Mouse (Mus musculus) G1E (cell line): ENCODE results near the gene Asic2.

ENCODE experiments used
- CTCF ChIP-seq: IDR thresholded peaks from 2 replicates; pipeline ENCODE4 v1.5.1; 2012; ENCODE audit warnings: low read depth, low read length, inconsistent platforms, mixed read lengths
- GATA1 ChIP-seq: IDR thresholded peaks from 2 replicates; pipeline ENCODE4 v1.6.1; 2012; ENCODE audit warnings: borderline replicate concordance, low read length, inconsistent platforms, mixed read lengths
- POLR2AphosphoS5 ChIP-seq: IDR thresholded peaks from 2 replicates; pipeline ENCODE4 v1.6.1; 2012; ENCODE audit warnings: low read depth, low read length, inconsistent platforms; ENCODE audit not compliant: insufficient replicate concordance

DNA sequence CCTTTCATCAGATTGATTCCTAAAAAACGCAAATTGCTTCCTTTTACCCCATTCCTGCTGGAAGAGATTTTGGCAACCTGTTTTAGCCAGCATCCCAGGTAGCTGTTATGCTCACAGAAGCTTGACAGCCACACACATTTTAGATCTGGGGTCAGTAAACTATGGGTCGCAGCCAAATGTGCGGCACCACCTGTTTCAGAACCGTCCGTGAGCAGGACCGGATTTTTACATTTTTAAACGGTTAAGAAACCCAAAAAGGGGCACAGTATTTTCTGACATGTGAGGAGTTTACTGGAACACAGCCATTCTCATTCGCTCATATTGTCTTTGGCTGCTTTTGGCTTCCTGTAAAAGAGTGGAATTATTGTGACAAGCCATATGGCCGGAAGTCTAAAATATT is 744.9 kb downstream of the Asic2 start:
- TF ChIP-seq CTCF (no peak), GATA1 (no peak), POLR2AphosphoS5 (no peak)
